9 mouse cellular contexts compared by ENCODE assay signal in the genomic region with DNA sequence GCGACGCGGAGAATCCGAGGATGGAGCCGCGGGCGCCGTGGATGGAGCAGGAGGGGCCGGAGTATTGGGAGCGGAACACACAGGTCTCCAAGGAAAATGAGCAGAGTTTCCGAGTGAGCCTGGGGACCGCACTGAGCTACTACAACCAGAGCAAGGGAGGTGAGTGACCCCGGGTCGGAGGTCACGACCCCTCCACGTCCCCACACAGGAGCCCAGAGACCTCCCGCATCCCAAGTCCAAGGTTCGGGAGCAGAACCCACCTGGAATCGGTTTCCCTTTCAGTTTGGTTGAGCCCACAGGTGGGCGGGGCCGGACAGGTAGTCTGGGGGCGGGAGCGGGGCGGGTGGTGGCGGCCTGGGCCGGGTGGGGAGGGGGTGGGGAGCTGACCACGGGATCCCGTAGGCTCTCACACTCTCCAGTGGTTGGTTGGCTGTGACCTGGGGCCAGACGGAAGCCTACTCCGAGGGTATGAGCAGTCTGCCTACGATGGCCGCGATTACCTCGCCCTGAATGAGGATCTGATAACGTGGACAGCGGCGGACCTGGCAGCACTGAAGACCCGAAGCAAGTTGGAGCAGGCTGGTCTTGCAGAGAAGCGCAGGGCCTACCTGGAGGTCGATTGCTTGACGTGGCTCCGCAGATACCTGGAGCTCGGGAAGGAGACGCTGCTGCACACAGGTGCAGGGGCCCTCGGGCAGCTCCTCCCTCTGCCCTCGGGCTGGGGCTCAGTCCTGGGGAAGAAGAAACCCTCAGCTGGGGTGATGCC. TPM values are rescaled to one million over a fixed set of nuclear protein-coding genes. Genes with fewer than 3 reads are reported as not detected.
DNase-seq lines count a peak whose midpoint lies in the region; ATAC-seq lines count a peak whose summit lies in the region.
"Had no signal": no experiment of that assay in that cellular context is flagged by ENCODE, and none has a peak within 500 bp of the region (broad histone marks: within the 10 kb centered on the region; RNA-seq: fewer than 3 reads in every experiment).

No protein-coding gene starts in this region.

- peak overlapping the region; percentile 39 for H3K4me3 ChIP-seq in embryonic facial prominence, embryonic 15.5 days (replicated peaks)
- peak overlapping the region; percentile 41 for H3K4me3 ChIP-seq in kidney, embryonic 14.5 days (ENCODE audit: low read length)
- peak overlapping the region; percentile 56 for H3K4me3 ChIP-seq in lung, embryonic 16.5 days (ENCODE audit: low read length)
- H3K4me3 ChIP-seq in stomach, embryonic 14.5 days (ENCODE audit: low read depth, low read length): peak overlapping the region; percentile 38

- no peak overlapping the region for H3K9ac ChIP-seq in embryonic facial prominence, embryonic 15.5 days
- 0 out of 2 replicates have a peak overlapping the region, but pooled peaks have one; percentile 18 for H3K9ac ChIP-seq in kidney, embryonic 14.5 days (ENCODE audit: low read depth, low read length)
- H3K9ac ChIP-seq in lung, embryonic 16.5 days (ENCODE audit: low read length): peak overlapping the region; percentile 58
- H3K9ac ChIP-seq in stomach, embryonic 14.5 days (replicated peaks; ENCODE audit: low read depth, low read length): no peak overlapping the region

- no peak for ATAC-seq in embryonic facial prominence, embryonic 15.5 days (ENCODE audit: insufficient number of reproducible peaks, low FRiP score, low TSS enrichment, low read depth)
- no peak for ATAC-seq in kidney, embryonic 14.5 days (ENCODE audit: low FRiP score, low TSS enrichment)
- peak; percentile 88 for ATAC-seq in lung, embryonic 16.5 days (ENCODE audit: low read depth)
- 0 out of 2 replicates have a peak, but pooled peaks have one; percentile 28 for ATAC-seq in stomach, embryonic 14.5 days (ENCODE audit: insufficient number of reproducible peaks, insufficient read depth, low FRiP score, low read depth)
- ATAC-seq: Patski had no signal

- no peak overlapping the region for H3K27ac ChIP-seq in embryonic facial prominence, embryonic 15.5 days (replicated peaks)
- H3K27ac ChIP-seq in kidney, embryonic 14.5 days (ENCODE audit: low read depth, low read length): no peak overlapping the region
- H3K27ac ChIP-seq in lung, embryonic 16.5 days (ENCODE audit: low read length): no peak overlapping the region
- H3K27ac ChIP-seq in stomach, embryonic 14.5 days (ENCODE audit: low read length): no peak overlapping the region

- WGBS in embryonic facial prominence, embryonic 15.5 days: 3% methylated on average over 46 of the region's 46 CpGs
- WGBS in kidney, embryonic 14.5 days: 3% methylated on average over 44 of the region's 46 CpGs
- 3% methylated on average over 40 of the region's 46 CpGs for WGBS in lung, embryonic 16.5 days
- WGBS in stomach, embryonic 14.5 days: 3% methylated on average over 46 of the region's 46 CpGs

- peaks cover 44% of the 10 kb centered on the region for H3K27me3 ChIP-seq in embryonic facial prominence, embryonic 15.5 days
- H3K27me3 ChIP-seq in kidney, embryonic 14.5 days (ENCODE audit: control insufficient read depth, insufficient read depth, low read length): peaks cover 37% of the 10 kb centered on the region
- H3K27me3 ChIP-seq in lung, embryonic 16.5 days (ENCODE audit: control insufficient read depth, insufficient read depth, low read depth, low read length): peaks cover 24% of the 10 kb centered on the region
- peaks cover 8% of the 10 kb centered on the region; the same call in 1 of the 2 replicates for H3K27me3 ChIP-seq in stomach, embryonic 14.5 days (ENCODE audit: control insufficient read depth, insufficient read depth, low read length)

- H3K9me3 ChIP-seq in embryonic facial prominence, embryonic 15.5 days (replicated peaks): no peaks in the 10 kb centered on the region
- H3K9me3 ChIP-seq in kidney, embryonic 14.5 days (ENCODE audit: control insufficient read depth, low read length): no peaks in the 10 kb centered on the region
- H3K9me3 ChIP-seq in lung, embryonic 16.5 days (ENCODE audit: control insufficient read depth, low read length): no peaks in the 10 kb centered on the region
- no peaks in the 10 kb centered on the region for H3K9me3 ChIP-seq in stomach, embryonic 14.5 days (ENCODE audit: control insufficient read depth, low read depth, low read length)

- H3K36me3 ChIP-seq in embryonic facial prominence, embryonic 15.5 days: no peaks in the 10 kb centered on the region
- H3K36me3 ChIP-seq in kidney, embryonic 14.5 days (ENCODE audit: control insufficient read depth, insufficient read depth, low read length): no peaks in the 10 kb centered on the region
- H3K36me3 ChIP-seq in lung, embryonic 16.5 days (ENCODE audit: control insufficient read depth, insufficient read depth, low read length): no peaks in the 10 kb centered on the region
- H3K36me3 ChIP-seq in stomach, embryonic 14.5 days (ENCODE audit: control insufficient read depth, insufficient read depth, low read length): no peaks in the 10 kb centered on the region

- H3K4me1 ChIP-seq in embryonic facial prominence, embryonic 15.5 days: peaks cover 10% of the 10 kb centered on the region
- peaks cover 5% of the 10 kb centered on the region; the same call in 1 of the 2 replicates for H3K4me1 ChIP-seq in kidney, embryonic 14.5 days (ENCODE audit: control insufficient read depth, insufficient read depth, low read length)
- no peaks in the 10 kb centered on the region for H3K4me1 ChIP-seq in lung, embryonic 16.5 days (replicated peaks; ENCODE audit: control insufficient read depth, insufficient read depth, low read length)
- 0 out of 2 replicates have a peak, but pooled peaks cover 3% of the 10 kb centered on the region for H3K4me1 ChIP-seq in stomach, embryonic 14.5 days (ENCODE audit: control insufficient read depth, insufficient read depth, low read length)

- DNase-seq in kidney, adult 11 months: peak; percentile 13
- DNase-seq in kidney, adult 8-10 months: no peak
- no peak for DNase-seq in cerebellum, postnatal 10 days
- DNase-seq in gastrocnemius, adult 18-20 months (ENCODE audit: low spot score): no peak

- H3K4me2 ChIP-seq in embryonic facial prominence, embryonic 15.5 days (replicated peaks): peak overlapping the region; percentile 66
- H3K4me2 ChIP-seq in kidney, embryonic 14.5 days (replicated peaks; ENCODE audit: low read depth, low read length): peak overlapping the region; percentile 65
- peak overlapping the region; percentile 67 for H3K4me2 ChIP-seq in lung, embryonic 16.5 days (ENCODE audit: low read depth, low read length)
- H3K4me2 ChIP-seq in stomach, embryonic 14.5 days (replicated peaks; ENCODE audit: low read depth, low read length): peak overlapping the region; percentile 59

RNA-seq across cellular contexts. Expression of a gene that starts 0.9 kb away (rescaled TPM):
- 0.47 TPM in 1 of 2 replicates, not detected in the other for polyA plus RNA-seq in embryonic facial prominence, embryonic 15.5 days (2015; fragmentation: Nextera tagmentation; extraction: Ambion mirVana)
- polyA plus RNA-seq in kidney, embryonic 14.5 days (2014; fragmentation: Nextera tagmentation; extraction: Ambion mirVana): 0.24 and 0.37 TPM in 2 replicates
- 6.5 and 7.0 TPM in 2 replicates for polyA plus RNA-seq in lung, embryonic 16.5 days (2015; fragmentation: Nextera tagmentation; extraction: Ambion mirVana)
- polyA plus RNA-seq in stomach, embryonic 14.5 days (2014; fragmentation: Nextera tagmentation; extraction: Ambion mirVana): 2.3 and 3.1 TPM in 2 replicates
- total RNA-seq in gastrocnemius, adult 18-20 months (2021): under 1 TPM; 0.18 to 0.71 TPM
- polyA plus RNA-seq: Patski had no signal

RNA-seq across cellular contexts. Expression of a gene that starts 22.7 kb away (rescaled TPM):
- polyA plus RNA-seq in embryonic facial prominence, embryonic 15.5 days (2015; fragmentation: Nextera tagmentation; extraction: Ambion mirVana): not detected in 2 replicates
- polyA plus RNA-seq in kidney, embryonic 14.5 days (2014; fragmentation: Nextera tagmentation; extraction: Ambion mirVana): not detected in 2 replicates
- polyA plus RNA-seq in lung, embryonic 16.5 days (2015; fragmentation: Nextera tagmentation; extraction: Ambion mirVana): 0.24 and 0.38 TPM in 2 replicates
- polyA plus RNA-seq in stomach, embryonic 14.5 days (2014; fragmentation: Nextera tagmentation; extraction: Ambion mirVana): 0.49 and 0.60 TPM in 2 replicates
- total RNA-seq in gastrocnemius, adult 18-20 months (2021): under 1 TPM; 0.19 to 0.27 TPM

RNA-seq across cellular contexts. Expression of a gene that starts 36.5 kb away (rescaled TPM):
- polyA plus RNA-seq in embryonic facial prominence, embryonic 15.5 days (2015; fragmentation: Nextera tagmentation; extraction: Ambion mirVana): 2.4 and 2.7 TPM in 2 replicates
- polyA plus RNA-seq in kidney, embryonic 14.5 days (2014; fragmentation: Nextera tagmentation; extraction: Ambion mirVana): 3.2 and 3.6 TPM in 2 replicates
- polyA plus RNA-seq in lung, embryonic 16.5 days (2015; fragmentation: Nextera tagmentation; extraction: Ambion mirVana): 5.9 and 6.5 TPM in 2 replicates
- 2.1 and 3.3 TPM in 2 replicates for polyA plus RNA-seq in stomach, embryonic 14.5 days (2014; fragmentation: Nextera tagmentation; extraction: Ambion mirVana)
- total RNA-seq in gastrocnemius, adult 18-20 months (2021): 1 to 10 TPM; 3.5 to 6.6 TPM

Comparison
In these comparisons a context has a peak if more than half of its experiments do, and no peak if none do; other contexts are left out.
1. ATAC-seq: peak in lung, embryonic 16.5 days (single experiment) and stomach, embryonic 14.5 days (single experiment); none in embryonic facial prominence, embryonic 15.5 days (single experiment) and kidney, embryonic 14.5 days (single experiment).
2. H3K9ac ChIP-seq: peak in kidney, embryonic 14.5 days (single experiment) and lung, embryonic 16.5 days (single experiment); none in embryonic facial prominence, embryonic 15.5 days (single experiment) and stomach, embryonic 14.5 days (single experiment).
3. Peak in every context shown above with its lines, with median percentiles within 50 percentile points of each other: H3K4me2 ChIP-seq and H3K4me3 ChIP-seq.